Mouse (Mus musculus): ENCODE measurements around the gene Map4. TPM values are rescaled to one million over a fixed set of nuclear protein-coding genes. Genes with fewer than 3 reads are reported as not detected.
A peak's percentile ranks its signal among the peaks of the same experiment; 100 is the strongest.

Map4 gene
- polyA plus RNA-seq, 1 experiment from 2014 or later = 30.4 TPM

GRCm38 (mm10) chr9:109898027-109898426, 33.2 kb upstream of the Map4 start:
- no peaks in the 10 kb centered on the region for H3K9me3 ChIP-seq (ENCODE audit: control insufficient read depth, low read length)
- H3K36me3 ChIP-seq (ENCODE audit: control insufficient read depth, insufficient read depth, low read length) = peaks cover 10% of the 10 kb centered on the region
- DNase-seq (ENCODE audit: low spot score) (no peak), ATAC-seq (replicated peaks; ENCODE audit: low FRiP score) (no peak)
- H3K4me3 ChIP-seq (ENCODE audit: low read depth, low read length) = no peak overlapping the region
- H3K9ac ChIP-seq (ENCODE audit: low read depth, low read length) = no peak overlapping the region
- no peaks in the 10 kb centered on the region for H3K27me3 ChIP-seq (replicated peaks; ENCODE audit: control insufficient read depth, insufficient read depth, low read length)
- WGBS = 40% methylated on average over 2 of the region's 2 CpGs
- no peak overlapping the region for H3K4me2 ChIP-seq
- no peaks in the 10 kb centered on the region for H3K4me1 ChIP-seq (replicated peaks; ENCODE audit: control insufficient read depth, insufficient read depth, low read length)
- no peak overlapping the region for H3K27ac ChIP-seq (ENCODE audit: low read depth, low read length)

GRCm38 (mm10) chr9:109899361-109899760, 31.9 kb upstream of the Map4 start:
- H3K9ac ChIP-seq (ENCODE audit: low read depth, low read length) = no peak overlapping the region
- H3K27me3 ChIP-seq (replicated peaks; ENCODE audit: control insufficient read depth, insufficient read depth, low read length) = no peaks in the 10 kb centered on the region
- H3K27ac ChIP-seq (ENCODE audit: low read depth, low read length) = no peak overlapping the region
- no peaks in the 10 kb centered on the region for H3K9me3 ChIP-seq (ENCODE audit: control insufficient read depth, low read length)
- ATAC-seq (replicated peaks; ENCODE audit: low FRiP score) = no peak
- H3K4me3 ChIP-seq (ENCODE audit: low read depth, low read length) = no peak overlapping the region
- H3K36me3 ChIP-seq (ENCODE audit: control insufficient read depth, insufficient read depth, low read length) = peaks cover 3% of the 10 kb centered on the region; the same call in 1 of the 2 replicates
- no peak for DNase-seq (ENCODE audit: low spot score)
- no peaks in the 10 kb centered on the region for H3K4me1 ChIP-seq (replicated peaks; ENCODE audit: control insufficient read depth, insufficient read depth, low read length)
- WGBS = 51% methylated on average over 13 of the region's 15 CpGs
- H3K4me2 ChIP-seq = no peak overlapping the region

DNA sequence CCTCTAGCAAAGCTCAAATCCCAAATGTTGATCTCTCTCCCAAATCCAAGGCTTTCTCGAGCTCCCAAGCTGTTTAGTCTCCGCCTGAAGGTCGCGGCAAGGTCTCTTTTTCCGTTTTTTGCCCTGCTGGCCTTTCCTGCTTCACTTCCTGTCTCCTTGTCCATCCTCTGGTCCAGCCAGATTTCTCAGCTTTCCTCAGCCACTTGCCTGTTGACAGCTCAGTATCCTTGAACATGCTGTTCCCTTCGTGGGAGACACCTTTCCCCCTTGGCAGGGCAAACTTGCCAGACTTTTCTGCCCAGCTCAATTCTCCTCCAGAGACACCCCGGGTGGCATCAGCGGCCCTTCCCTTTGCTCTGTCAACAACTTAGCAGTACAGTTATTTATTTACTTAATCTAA, 31.5 kb upstream of the Map4 start:
- Histone ChIP-seq H3K4me1 (replicated peaks; ENCODE audit: control insufficient read depth, insufficient read depth, low read length) (no peaks in the 10 kb centered on the region), H3K27me3 (replicated peaks; ENCODE audit: control insufficient read depth, insufficient read depth, low read length) (no peaks in the 10 kb centered on the region), H3K4me3 (ENCODE audit: low read depth, low read length) (no peak overlapping the region), H3K27ac (ENCODE audit: low read depth, low read length) (no peak overlapping the region), H3K9me3 (ENCODE audit: control insufficient read depth, low read length) (no peaks in the 10 kb centered on the region), H3K9ac (ENCODE audit: low read depth, low read length) (no peak overlapping the region), H3K36me3 (ENCODE audit: control insufficient read depth, insufficient read depth, low read length) (peaks cover 3% of the 10 kb centered on the region; the same call in 1 of the 2 replicates), H3K4me2 (no peak overlapping the region)
- no peak for ATAC-seq (replicated peaks; ENCODE audit: low FRiP score)
- no peak for DNase-seq (ENCODE audit: low spot score)
- WGBS = 53% methylated on average over 8 of the region's 8 CpGs

GRCm38 (mm10) chr9:109900604-109901003, 30.7 kb upstream of the Map4 start:
- DNase-seq (ENCODE audit: low spot score) = no peak
- no peak overlapping the region for H3K9ac ChIP-seq (ENCODE audit: low read depth, low read length)
- no peaks in the 10 kb centered on the region for H3K9me3 ChIP-seq (ENCODE audit: control insufficient read depth, low read length)
- H3K27me3 ChIP-seq (replicated peaks; ENCODE audit: control insufficient read depth, insufficient read depth, low read length) = no peaks in the 10 kb centered on the region
- no peaks in the 10 kb centered on the region for H3K4me1 ChIP-seq (replicated peaks; ENCODE audit: control insufficient read depth, insufficient read depth, low read length)
- no peak overlapping the region for H3K27ac ChIP-seq (ENCODE audit: low read depth, low read length)
- no peak overlapping the region for H3K4me3 ChIP-seq (ENCODE audit: low read depth, low read length)
- 78% methylated on average over 3 of the region's 3 CpGs for WGBS
- H3K4me2 ChIP-seq = no peak overlapping the region
- no peak for ATAC-seq (replicated peaks; ENCODE audit: low FRiP score)
- peaks cover 2% of the 10 kb centered on the region; the same call in 1 of the 2 replicates for H3K36me3 ChIP-seq (ENCODE audit: control insufficient read depth, insufficient read depth, low read length)

- ATAC-seq (replicated peaks; ENCODE audit: low FRiP score) = no peak
- WGBS = 73% methylated on average over 4 of the region's 4 CpGs
- H3K27me3 ChIP-seq (replicated peaks; ENCODE audit: control insufficient read depth, insufficient read depth, low read length) = no peaks in the 10 kb centered on the region
- no peaks in the 10 kb centered on the region for H3K9me3 ChIP-seq (ENCODE audit: control insufficient read depth, low read length)
- no peak overlapping the region for H3K9ac ChIP-seq (ENCODE audit: low read depth, low read length)
- H3K4me2 ChIP-seq = no peak overlapping the region
- DNase-seq (ENCODE audit: low spot score) = no peak
- peaks cover under 1% of the 10 kb centered on the region; the same call in 1 of the 2 replicates for H3K4me1 ChIP-seq (replicated peaks; ENCODE audit: control insufficient read depth, insufficient read depth, low read length)
- no peak overlapping the region for H3K4me3 ChIP-seq (ENCODE audit: low read depth, low read length)
- no peak overlapping the region for H3K27ac ChIP-seq (ENCODE audit: low read depth, low read length)
- no peaks in the 10 kb centered on the region for H3K36me3 ChIP-seq (ENCODE audit: control insufficient read depth, insufficient read depth, low read length)
Measured at GRCm38 (mm10) chr9:109902246-109902645, 29.0 kb upstream of the Map4 start.

GRCm38 (mm10) chr9:109902740-109903139, 28.5 kb upstream of the Map4 start:
- Histone ChIP-seq H3K36me3 (ENCODE audit: control insufficient read depth, insufficient read depth, low read length) (no peaks in the 10 kb centered on the region), H3K27ac (ENCODE audit: low read depth, low read length) (no peak overlapping the region), H3K4me3 (ENCODE audit: low read depth, low read length) (no peak overlapping the region), H3K4me1 (replicated peaks; ENCODE audit: control insufficient read depth, insufficient read depth, low read length) (peaks cover 3% of the 10 kb centered on the region; the same call in 1 of the 2 replicates), H3K9me3 (ENCODE audit: control insufficient read depth, low read length) (no peaks in the 10 kb centered on the region), H3K9ac (ENCODE audit: low read depth, low read length) (no peak overlapping the region), H3K27me3 (replicated peaks; ENCODE audit: control insufficient read depth, insufficient read depth, low read length) (no peaks in the 10 kb centered on the region), H3K4me2 (no peak overlapping the region)
- ATAC-seq (replicated peaks; ENCODE audit: low FRiP score) (no peak), DNase-seq (ENCODE audit: low spot score) (no peak)
- 63% methylated on average over 5 of the region's 5 CpGs for WGBS

DNA sequence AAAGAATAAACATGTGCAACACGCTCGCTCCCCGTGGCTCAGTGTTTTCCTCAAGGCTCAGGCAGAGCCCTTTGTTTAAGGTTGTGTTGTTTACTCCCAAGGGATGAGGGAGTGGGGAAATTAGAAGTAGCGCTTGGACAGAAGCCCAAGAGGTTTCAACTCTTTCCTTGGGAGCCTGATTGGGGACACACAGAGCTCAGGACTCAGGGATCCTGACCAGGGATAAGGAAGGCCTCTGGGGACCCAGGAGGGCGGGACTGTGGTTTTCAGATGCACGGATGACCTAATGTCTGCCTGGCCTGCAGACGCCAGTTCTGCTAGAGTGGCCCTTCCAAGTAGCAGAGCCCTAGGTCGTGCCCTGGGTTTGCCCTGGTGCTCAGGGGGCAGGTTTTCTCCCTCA, 24.0 kb upstream of the Map4 start:
- H3K4me3 ChIP-seq (ENCODE audit: low read depth, low read length) = no peak overlapping the region
- no peaks in the 10 kb centered on the region for H3K27me3 ChIP-seq (replicated peaks; ENCODE audit: control insufficient read depth, insufficient read depth, low read length)
- H3K9me3 ChIP-seq (ENCODE audit: control insufficient read depth, low read length) = no peaks in the 10 kb centered on the region
- 62% methylated on average over 8 of the region's 8 CpGs for WGBS
- peaks cover 3% of the 10 kb centered on the region; the same call in 1 of the 2 replicates for H3K4me1 ChIP-seq (replicated peaks; ENCODE audit: control insufficient read depth, insufficient read depth, low read length)
- no peak for DNase-seq (ENCODE audit: low spot score)
- H3K9ac ChIP-seq (ENCODE audit: low read depth, low read length) = no peak overlapping the region
- ATAC-seq (replicated peaks; ENCODE audit: low FRiP score) = 0 out of 2 replicates have a peak, but pooled peaks have one; percentile 22
- H3K36me3 ChIP-seq (ENCODE audit: control insufficient read depth, insufficient read depth, low read length) = no peaks in the 10 kb centered on the region
- H3K27ac ChIP-seq (ENCODE audit: low read depth, low read length) = no peak overlapping the region
- no peak overlapping the region for H3K4me2 ChIP-seq

GRCm38 (mm10) chr9:109907774-109908465, 23.3 kb upstream of the Map4 start:
- H3K9ac ChIP-seq (ENCODE audit: low read depth, low read length) = no peak overlapping the region
- H3K4me2 ChIP-seq = no peak overlapping the region
- no peaks in the 10 kb centered on the region for H3K27me3 ChIP-seq (replicated peaks; ENCODE audit: control insufficient read depth, insufficient read depth, low read length)
- DNase-seq (ENCODE audit: low spot score) = no peak
- no peak overlapping the region for H3K27ac ChIP-seq (ENCODE audit: low read depth, low read length)
- peak; percentile 71 for ATAC-seq (replicated peaks; ENCODE audit: low FRiP score)
- H3K36me3 ChIP-seq (ENCODE audit: control insufficient read depth, insufficient read depth, low read length) = no peaks in the 10 kb centered on the region
- H3K4me1 ChIP-seq (replicated peaks; ENCODE audit: control insufficient read depth, insufficient read depth, low read length) = peaks cover 3% of the 10 kb centered on the region; the same call in 1 of the 2 replicates
- WGBS = 61% methylated on average over 6 of the region's 6 CpGs
- H3K4me3 ChIP-seq (ENCODE audit: low read depth, low read length) = no peak overlapping the region
- H3K9me3 ChIP-seq (ENCODE audit: control insufficient read depth, low read length) = no peaks in the 10 kb centered on the region

DNA sequence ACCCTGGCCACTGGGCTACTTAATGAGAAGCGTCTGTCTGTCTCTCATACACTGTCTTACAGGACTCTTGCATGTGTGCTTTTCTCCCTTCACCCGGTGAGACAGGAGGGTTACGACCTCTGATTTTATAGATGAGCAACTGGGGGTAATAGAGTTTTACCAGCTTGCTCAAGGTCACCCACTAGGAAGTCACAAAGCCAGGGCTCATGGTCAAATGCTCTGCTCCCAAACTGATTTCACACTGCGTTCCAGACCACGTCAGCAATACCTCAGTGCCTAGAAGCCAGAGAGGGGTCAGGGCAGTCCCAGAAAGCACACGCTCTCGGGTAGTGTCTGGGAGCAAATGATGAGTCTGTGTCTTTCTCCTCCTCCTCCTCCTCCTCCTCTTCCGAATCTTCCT, 22.2 kb upstream of the Map4 start:
- Histone ChIP-seq H3K9me3 (ENCODE audit: control insufficient read depth, low read length) (no peaks in the 10 kb centered on the region), H3K4me3 (ENCODE audit: low read depth, low read length) (no peak overlapping the region), H3K27me3 (replicated peaks; ENCODE audit: control insufficient read depth, insufficient read depth, low read length) (no peaks in the 10 kb centered on the region), H3K4me2 (no peak overlapping the region), H3K36me3 (ENCODE audit: control insufficient read depth, insufficient read depth, low read length) (no peaks in the 10 kb centered on the region), H3K4me1 (replicated peaks; ENCODE audit: control insufficient read depth, insufficient read depth, low read length) (peaks cover 3% of the 10 kb centered on the region; the same call in 1 of the 2 replicates), H3K27ac (ENCODE audit: low read depth, low read length) (no peak overlapping the region), H3K9ac (ENCODE audit: low read depth, low read length) (no peak overlapping the region)
- DNase-seq (ENCODE audit: low spot score) (no peak), ATAC-seq (replicated peaks; ENCODE audit: low FRiP score) (no peak)
- 79% methylated on average over 8 of the region's 8 CpGs for WGBS
